Mouse (Mus musculus): ENCODE results near the gene Rps6kc1. TPM values are rescaled to one million over a fixed set of nuclear protein-coding genes. Genes with fewer than 3 reads are reported as not detected.

Rps6kc1 gene
- polyA plus RNA-seq, 1 experiment from 2014 or later: 15.4 TPM

- Histone ChIP-seq H3K27me3 (replicated peaks; ENCODE audit: control insufficient read depth, insufficient read depth, low read length) (no peaks in the 10 kb centered on the region), H3K4me1 (ENCODE audit: control insufficient read depth, insufficient read depth, low read length) (no peaks in the 10 kb centered on the region), H3K9me3 (ENCODE audit: control insufficient read depth, low read length) (no peaks in the 10 kb centered on the region), H3K36me3 (ENCODE audit: control insufficient read depth, insufficient read depth, low read length) (no peaks in the 10 kb centered on the region), H3K4me2 (ENCODE audit: low read depth, low read length) (no peak overlapping the region), H3K9ac (ENCODE audit: low read depth, low read length) (no peak overlapping the region), H3K27ac (replicated peaks; ENCODE audit: low read depth, low read length) (no peak overlapping the region), H3K4me3 (ENCODE audit: low read depth, low read length) (no peak overlapping the region)
- DNase-seq (ENCODE audit: low spot score): no peak
- no peak for ATAC-seq (ENCODE audit: low read depth)
- 67% methylated on average over 3 of the region's 3 CpGs for WGBS
These were observed 236.1 kb downstream of the Rps6kc1 start for GRCm38 (mm10) chr1:190675455-190675854.

GRCm38 (mm10) chr1:190669099-190669498 lies 242.5 kb downstream of the Rps6kc1 start:
- Histone ChIP-seq H3K9me3 (ENCODE audit: control insufficient read depth, low read length) (no peaks in the 10 kb centered on the region), H3K4me3 (ENCODE audit: low read depth, low read length) (no peak overlapping the region), H3K27ac (replicated peaks; ENCODE audit: low read depth, low read length) (no peak overlapping the region), H3K27me3 (replicated peaks; ENCODE audit: control insufficient read depth, insufficient read depth, low read length) (no peaks in the 10 kb centered on the region), H3K36me3 (ENCODE audit: control insufficient read depth, insufficient read depth, low read length) (no peaks in the 10 kb centered on the region), H3K4me2 (ENCODE audit: low read depth, low read length) (no peak overlapping the region), H3K4me1 (ENCODE audit: control insufficient read depth, insufficient read depth, low read length) (no peaks in the 10 kb centered on the region), H3K9ac (ENCODE audit: low read depth, low read length) (no peak overlapping the region)
- 54% methylated on average over 10 of the region's 10 CpGs for WGBS
- ATAC-seq (ENCODE audit: low read depth) (no peak), DNase-seq (ENCODE audit: low spot score) (peak; percentile 30)

GRCm38 (mm10) chr1:190667821-190668220 lies 243.7 kb downstream of the Rps6kc1 start:
- Histone ChIP-seq H3K36me3 (ENCODE audit: control insufficient read depth, insufficient read depth, low read length) (no peaks in the 10 kb centered on the region), H3K9me3 (ENCODE audit: control insufficient read depth, low read length) (no peaks in the 10 kb centered on the region), H3K27me3 (replicated peaks; ENCODE audit: control insufficient read depth, insufficient read depth, low read length) (no peaks in the 10 kb centered on the region), H3K27ac (replicated peaks; ENCODE audit: low read depth, low read length) (no peak overlapping the region), H3K4me3 (ENCODE audit: low read depth, low read length) (no peak overlapping the region), H3K9ac (ENCODE audit: low read depth, low read length) (no peak overlapping the region), H3K4me1 (ENCODE audit: control insufficient read depth, insufficient read depth, low read length) (no peaks in the 10 kb centered on the region), H3K4me2 (ENCODE audit: low read depth, low read length) (no peak overlapping the region)
- DNase-seq (ENCODE audit: low spot score): no peak
- 91% methylated on average over 11 of the region's 11 CpGs for WGBS
- ATAC-seq (ENCODE audit: low read depth): no peak

- H3K27ac ChIP-seq (replicated peaks; ENCODE audit: low read depth, low read length): no peak overlapping the region
- no peak for ATAC-seq (ENCODE audit: low read depth)
- H3K4me2 ChIP-seq (ENCODE audit: low read depth, low read length): no peak overlapping the region
- no peaks in the 10 kb centered on the region for H3K36me3 ChIP-seq (ENCODE audit: control insufficient read depth, insufficient read depth, low read length)
- H3K9me3 ChIP-seq (ENCODE audit: control insufficient read depth, low read length): no peaks in the 10 kb centered on the region
- H3K4me3 ChIP-seq (ENCODE audit: low read depth, low read length): no peak overlapping the region
- H3K27me3 ChIP-seq (replicated peaks; ENCODE audit: control insufficient read depth, insufficient read depth, low read length): no peaks in the 10 kb centered on the region
- no peak for DNase-seq (ENCODE audit: low spot score)
- 81% methylated on average over 5 of the region's 5 CpGs for WGBS
- no peak overlapping the region for H3K9ac ChIP-seq (ENCODE audit: low read depth, low read length)
- H3K4me1 ChIP-seq (ENCODE audit: control insufficient read depth, insufficient read depth, low read length): no peaks in the 10 kb centered on the region
These were observed 244.2 kb downstream of the Rps6kc1 start for GRCm38 (mm10) chr1:190667326-190667725.

- Histone ChIP-seq H3K4me2 (ENCODE audit: low read depth, low read length) (no peak overlapping the region), H3K36me3 (ENCODE audit: control insufficient read depth, insufficient read depth, low read length) (no peaks in the 10 kb centered on the region), H3K9me3 (ENCODE audit: control insufficient read depth, low read length) (no peaks in the 10 kb centered on the region), H3K27me3 (replicated peaks; ENCODE audit: control insufficient read depth, insufficient read depth, low read length) (no peaks in the 10 kb centered on the region), H3K4me1 (ENCODE audit: control insufficient read depth, insufficient read depth, low read length) (no peaks in the 10 kb centered on the region), H3K27ac (replicated peaks; ENCODE audit: low read depth, low read length) (no peak overlapping the region), H3K4me3 (ENCODE audit: low read depth, low read length) (no peak overlapping the region), H3K9ac (ENCODE audit: low read depth, low read length) (no peak overlapping the region)
- ATAC-seq (ENCODE audit: low read depth) (no peak), DNase-seq (ENCODE audit: low spot score) (no peak)
- WGBS: 80% methylated on average over 8 of the region's 8 CpGs
These were observed 246.1 kb downstream of the Rps6kc1 start for GRCm38 (mm10) chr1:190665490-190665875.

- no peak for ATAC-seq (ENCODE audit: low read depth)
- Histone ChIP-seq H3K9me3 (ENCODE audit: control insufficient read depth, low read length) (no peaks in the 10 kb centered on the region), H3K9ac (ENCODE audit: low read depth, low read length) (no peak overlapping the region), H3K4me1 (ENCODE audit: control insufficient read depth, insufficient read depth, low read length) (peaks cover 2% of the 10 kb centered on the region), H3K36me3 (ENCODE audit: control insufficient read depth, insufficient read depth, low read length) (no peaks in the 10 kb centered on the region), H3K27ac (replicated peaks; ENCODE audit: low read depth, low read length) (no peak overlapping the region), H3K4me2 (ENCODE audit: low read depth, low read length) (no peak overlapping the region), H3K4me3 (ENCODE audit: low read depth, low read length) (no peak overlapping the region), H3K27me3 (replicated peaks; ENCODE audit: control insufficient read depth, insufficient read depth, low read length) (no peaks in the 10 kb centered on the region)
- WGBS: 79% methylated on average over 21 of the region's 21 CpGs
- no peak for DNase-seq (ENCODE audit: low spot score)
These were observed 246.6 kb downstream of the Rps6kc1 start for GRCm38 (mm10) chr1:190664767-190665489.

GRCm38 (mm10) chr1:190663996-190664395 lies 247.6 kb downstream of the Rps6kc1 start:
- no peak overlapping the region for H3K27ac ChIP-seq (replicated peaks; ENCODE audit: low read depth, low read length)
- no peak overlapping the region for H3K4me2 ChIP-seq (ENCODE audit: low read depth, low read length)
- no peak for ATAC-seq (ENCODE audit: low read depth)
- no peaks in the 10 kb centered on the region for H3K9me3 ChIP-seq (ENCODE audit: control insufficient read depth, low read length)
- H3K4me1 ChIP-seq (ENCODE audit: control insufficient read depth, insufficient read depth, low read length): peaks cover 9% of the 10 kb centered on the region
- no peak overlapping the region for H3K9ac ChIP-seq (ENCODE audit: low read depth, low read length)
- H3K27me3 ChIP-seq (replicated peaks; ENCODE audit: control insufficient read depth, insufficient read depth, low read length): no peaks in the 10 kb centered on the region
- no peaks in the 10 kb centered on the region for H3K36me3 ChIP-seq (ENCODE audit: control insufficient read depth, insufficient read depth, low read length)
- DNase-seq (ENCODE audit: low spot score): no peak
- H3K4me3 ChIP-seq (ENCODE audit: low read depth, low read length): no peak overlapping the region
- WGBS: 88% methylated on average over 4 of the region's 4 CpGs

- Histone ChIP-seq H3K36me3 (ENCODE audit: control insufficient read depth, insufficient read depth, low read length) (no peaks in the 10 kb centered on the region), H3K4me1 (ENCODE audit: control insufficient read depth, insufficient read depth, low read length) (peaks cover 9% of the 10 kb centered on the region), H3K27ac (replicated peaks; ENCODE audit: low read depth, low read length) (no peak overlapping the region), H3K4me2 (ENCODE audit: low read depth, low read length) (no peak overlapping the region), H3K4me3 (ENCODE audit: low read depth, low read length) (no peak overlapping the region), H3K27me3 (replicated peaks; ENCODE audit: control insufficient read depth, insufficient read depth, low read length) (no peaks in the 10 kb centered on the region), H3K9ac (ENCODE audit: low read depth, low read length) (no peak overlapping the region), H3K9me3 (ENCODE audit: control insufficient read depth, low read length) (no peaks in the 10 kb centered on the region)
- DNase-seq (ENCODE audit: low spot score): no peak
- 79% methylated on average over 5 of the region's 5 CpGs for WGBS
- ATAC-seq (ENCODE audit: low read depth): no peak
These were observed 248.8 kb downstream of the Rps6kc1 start for GRCm38 (mm10) chr1:190662736-190663135.

- whole genome bisulfite sequencing: 81% methylated on average over 4 of the region's 4 CpGs
- H3K4me3 ChIP-seq (ENCODE audit: low read depth, low read length): no peak overlapping the region
- no peaks in the 10 kb centered on the region for H3K36me3 ChIP-seq (ENCODE audit: control insufficient read depth, insufficient read depth, low read length)
- no peaks in the 10 kb centered on the region for H3K27me3 ChIP-seq (replicated peaks; ENCODE audit: control insufficient read depth, insufficient read depth, low read length)
- ATAC-seq (ENCODE audit: low read depth) (no peak), DNase-seq (ENCODE audit: low spot score) (no peak)
- peaks cover 9% of the 10 kb centered on the region for H3K4me1 ChIP-seq (ENCODE audit: control insufficient read depth, insufficient read depth, low read length)
- H3K9ac ChIP-seq (ENCODE audit: low read depth, low read length): no peak overlapping the region
- no peak overlapping the region for H3K4me2 ChIP-seq (ENCODE audit: low read depth, low read length)
- H3K9me3 ChIP-seq (ENCODE audit: control insufficient read depth, low read length): no peaks in the 10 kb centered on the region
- no peak overlapping the region for H3K27ac ChIP-seq (replicated peaks; ENCODE audit: low read depth, low read length)
These were observed 249.8 kb downstream of the Rps6kc1 start for GRCm38 (mm10) chr1:190661764-190662163.

Data from embryonic facial prominence, embryonic 14.5 days (tissue).